Mouse (Mus musculus): ENCODE results near the gene Il20.

Il20 gene

GRCm38 (mm10) chr1:130865541-130866221 lies 45.6 kb downstream of the Il20 start, which contains the start of gene Fcmr:
Fcmr (plus strand) TSS chr1:130865669.
- DNase-seq (ENCODE audit: low read depth, low spot score) = no peak

- no peak for DNase-seq (ENCODE audit: low read depth, low spot score)
These were observed 46.5 kb downstream of the Il20 start for GRCm38 (mm10) chr1:130864741-130865140.

GRCm38 (mm10) chr1:130864238-130864637 lies 47.0 kb downstream of the Il20 start:
- DNase-seq (ENCODE audit: low read depth, low spot score) = peak; percentile 64

GRCm38 (mm10) chr1:130857456-130857855 lies 53.8 kb downstream of the Il20 start:
- no peak for DNase-seq (ENCODE audit: low read depth, low spot score)

Measured in brain, adult 2 months (tissue).